Mouse (Mus musculus): Measurements from ENCODE around the gene Pcdh15.

DNA sequence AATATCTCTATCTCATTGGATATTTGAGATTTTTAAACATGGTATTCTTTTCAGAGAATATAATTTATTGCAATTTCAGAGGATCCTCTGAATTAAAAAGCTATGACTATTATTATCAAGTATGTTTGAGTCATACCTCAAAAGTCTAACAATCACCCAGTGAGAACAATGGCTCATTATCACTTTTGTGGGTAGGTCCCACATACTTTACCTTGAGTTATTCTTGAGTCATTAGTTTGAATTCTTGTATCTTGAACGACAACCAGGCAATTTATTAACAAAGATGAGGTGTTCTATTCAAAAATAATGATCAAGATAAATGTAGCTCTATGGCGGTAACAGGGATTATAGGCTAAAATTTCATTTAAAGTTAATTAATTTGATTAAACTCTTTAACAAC is 1439.2 kb downstream of the Pcdh15 start:
- TF ChIP-seq CTCF (IDR thresholded peaks at IDR 0.05; ENCODE audit: low read depth): no peak
- no peak for TF ChIP-seq EP300 (IDR thresholded peaks at IDR 0.05; ENCODE audit: low read depth)
